Mouse (Mus musculus): ENCODE measurements around the gene Mettl7a1.
"Not testable (repeated sequence)": the region's sequence is repeated elsewhere in the genome, so short reads cannot be mapped to it uniquely, and the experiment has no call there.

The Mettl7a1 gene

DNA sequence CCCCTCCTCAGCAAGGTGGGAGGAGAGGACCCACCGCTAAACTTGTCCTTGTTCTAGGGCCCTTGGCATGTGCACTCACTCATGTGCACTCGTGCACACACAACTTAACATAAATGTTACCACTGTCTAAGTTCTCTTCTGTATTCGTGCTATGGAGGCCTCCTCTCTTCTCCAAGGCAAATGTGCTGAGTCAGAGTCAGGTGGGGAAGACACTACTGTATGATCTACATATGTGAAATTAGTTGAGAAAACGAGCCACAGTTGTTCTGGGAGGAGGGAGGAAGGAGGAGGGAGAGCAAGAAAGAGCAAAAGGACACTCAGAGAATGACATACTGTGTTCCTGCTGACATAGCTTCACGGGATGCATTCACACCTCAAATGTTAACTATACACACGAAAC lies 3.4 kb upstream of the Mettl7a1 start:
- no peak for DNase-seq (ENCODE audit: extremely low read depth, low read depth)

DNA sequence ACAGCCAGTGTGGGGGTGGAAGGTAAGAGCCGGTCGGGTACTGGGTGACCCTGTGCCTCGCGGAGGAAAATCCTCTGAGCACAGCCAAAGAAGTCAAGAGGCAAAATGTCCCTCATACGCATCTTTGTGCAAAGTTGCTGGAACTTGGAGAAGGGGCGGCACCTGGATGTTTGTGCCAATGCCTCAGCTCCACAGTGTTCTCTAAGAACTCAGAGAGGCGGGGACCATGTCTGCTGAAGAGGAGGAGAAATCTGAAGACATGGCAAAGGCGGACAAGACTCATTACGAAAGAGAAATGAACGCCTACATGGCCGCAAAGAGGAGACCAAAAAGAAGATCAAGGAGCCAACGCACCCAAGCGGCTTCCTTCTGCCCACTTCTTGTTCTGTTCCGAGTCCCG lies 2.4 kb upstream of the Mettl7a1 start:
- DNase-seq (ENCODE audit: extremely low read depth, low read depth) = no peak

DNA sequence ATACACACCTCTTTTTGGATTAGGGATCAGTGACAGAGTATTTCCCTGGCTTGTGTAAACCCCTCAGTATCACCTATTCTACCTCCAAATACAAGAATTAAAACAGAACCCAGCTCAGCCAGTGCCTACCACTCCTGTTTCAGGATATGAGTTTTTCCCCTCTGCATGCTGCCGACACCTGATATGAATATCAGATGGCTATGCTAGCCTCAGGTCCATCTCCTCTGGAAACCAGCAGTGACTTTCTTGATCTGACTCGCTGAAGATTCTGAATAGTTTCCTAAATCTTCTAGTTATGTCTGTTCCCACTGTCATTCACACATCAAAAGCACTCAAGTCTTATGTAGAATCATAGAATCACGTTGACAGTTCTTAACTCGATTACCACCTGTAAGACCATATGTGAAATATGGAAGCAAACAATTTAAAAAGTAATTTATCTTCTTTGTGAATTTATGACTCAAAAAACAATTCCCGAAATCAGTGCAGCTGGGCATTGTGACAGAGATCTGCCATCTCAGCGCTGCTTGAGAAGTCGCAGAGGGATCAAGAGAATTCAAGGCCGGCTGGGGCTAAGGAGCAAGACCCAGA lies 417 bp upstream of the Mettl7a1 start:
- DNase-seq (ENCODE audit: extremely low read depth, low read depth) = peak; percentile 65

DNA sequence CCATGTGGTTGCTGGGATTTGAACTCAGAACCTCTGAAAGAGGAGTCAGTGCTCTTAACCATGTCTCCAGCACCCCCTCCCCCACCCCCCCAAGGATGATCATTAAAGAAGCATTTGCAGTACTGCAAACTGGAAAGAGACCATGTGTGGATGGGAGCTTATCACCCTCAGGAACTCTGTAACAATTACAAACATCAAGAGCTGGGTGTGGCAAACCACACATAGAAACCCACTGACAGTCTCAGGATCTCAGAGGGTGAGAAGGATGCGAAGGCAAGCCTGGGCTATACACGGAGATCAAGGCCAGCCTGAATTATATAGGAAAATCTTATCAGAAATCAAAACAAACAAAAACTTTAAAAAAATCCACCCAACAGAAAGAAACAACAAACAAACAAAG lies 2.3 kb downstream of the Mettl7a1 start:
- DNase-seq (ENCODE audit: extremely low read depth, low read depth) = no peak

DNA sequence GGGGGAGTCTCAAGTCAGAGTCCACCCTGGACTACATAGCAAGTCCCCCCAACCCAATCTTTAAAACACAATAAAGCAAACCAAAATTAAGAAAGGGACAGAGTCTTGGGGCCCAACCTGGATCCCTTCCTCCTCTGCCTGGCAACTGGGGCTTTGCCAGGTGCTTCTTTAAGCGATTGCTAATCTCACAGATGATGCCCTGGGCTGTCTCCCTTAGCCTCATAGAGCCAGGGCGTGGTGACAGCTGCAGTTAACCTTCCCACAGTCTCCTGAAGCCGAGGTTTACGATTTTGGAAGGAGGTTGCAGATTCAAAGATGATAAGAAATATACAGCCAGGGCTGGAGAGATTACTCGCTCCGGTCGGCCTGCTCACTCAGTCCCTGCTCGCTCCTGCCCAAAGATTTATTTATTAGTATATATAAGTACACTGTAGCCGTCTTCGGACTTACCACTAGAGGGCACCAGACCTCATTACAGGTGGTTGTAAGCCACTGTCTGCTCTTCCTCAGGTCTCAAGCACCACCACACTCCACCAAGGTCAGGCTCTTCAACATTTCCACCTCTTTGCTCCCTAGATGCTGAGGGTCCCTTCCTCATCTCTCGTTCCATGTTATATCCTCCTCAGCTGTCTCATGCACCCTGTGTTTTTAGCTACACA lies 3.6 kb downstream of the Mettl7a1 start:
- peak; percentile 76 for DNase-seq (ENCODE audit: extremely low read depth, low read depth)

DNA sequence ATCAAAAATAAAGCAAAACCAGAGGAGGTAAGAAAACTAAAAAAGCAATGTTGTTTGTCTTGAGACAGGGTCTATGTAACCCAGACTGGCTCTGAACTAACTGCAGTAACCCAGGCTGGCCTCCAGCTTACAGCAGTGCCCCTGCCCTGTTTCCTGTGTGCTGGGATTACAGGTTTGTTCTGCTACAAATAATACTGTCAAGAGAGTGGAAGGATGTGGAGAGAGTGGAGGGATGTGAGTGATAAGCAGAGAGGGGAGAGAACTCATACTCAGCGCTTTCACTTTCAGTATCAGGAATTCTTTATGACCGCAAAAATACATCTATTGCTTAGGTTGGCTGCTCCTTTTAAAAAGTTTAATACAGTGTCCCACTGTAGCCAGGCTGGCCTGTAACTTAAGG lies 8.4 kb downstream of the Mettl7a1 start:
- DNase-seq (ENCODE audit: extremely low read depth, low read depth) = no peak

DNA sequence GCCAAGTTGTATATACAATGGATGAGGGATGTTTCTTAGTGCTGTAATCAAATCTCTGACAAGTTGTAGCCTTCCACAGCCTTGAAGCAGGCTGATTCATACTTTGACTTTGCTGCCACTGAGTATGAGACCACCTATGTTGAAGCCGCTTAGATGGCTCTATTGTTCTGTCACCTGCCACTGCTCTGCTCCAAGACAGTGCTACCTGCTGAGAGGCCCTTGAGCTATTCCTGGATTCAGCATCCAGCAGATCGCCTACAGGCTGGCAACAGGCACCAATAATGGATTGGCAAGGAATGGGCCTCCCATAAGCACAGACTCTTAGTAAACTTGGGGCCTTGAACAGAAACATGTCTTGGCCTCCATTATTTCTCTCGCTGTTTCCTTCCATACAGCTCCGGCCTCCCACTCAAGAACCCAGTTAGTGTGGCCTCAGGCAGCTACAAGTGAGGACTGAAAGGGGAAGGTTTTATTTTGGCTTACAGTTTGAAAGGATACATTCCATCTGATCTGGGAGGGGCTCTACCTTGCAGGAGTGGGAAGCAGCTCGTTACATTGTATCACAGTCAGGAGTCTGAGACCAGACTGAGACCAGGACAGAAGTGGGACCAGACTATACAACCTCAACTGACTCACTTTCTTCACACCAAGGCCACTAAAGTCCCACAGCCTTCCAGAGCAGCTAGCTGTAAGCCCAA lies 10.7 kb downstream of the Mettl7a1 start:
- no peak for DNase-seq (ENCODE audit: extremely low read depth, low read depth)

DNA sequence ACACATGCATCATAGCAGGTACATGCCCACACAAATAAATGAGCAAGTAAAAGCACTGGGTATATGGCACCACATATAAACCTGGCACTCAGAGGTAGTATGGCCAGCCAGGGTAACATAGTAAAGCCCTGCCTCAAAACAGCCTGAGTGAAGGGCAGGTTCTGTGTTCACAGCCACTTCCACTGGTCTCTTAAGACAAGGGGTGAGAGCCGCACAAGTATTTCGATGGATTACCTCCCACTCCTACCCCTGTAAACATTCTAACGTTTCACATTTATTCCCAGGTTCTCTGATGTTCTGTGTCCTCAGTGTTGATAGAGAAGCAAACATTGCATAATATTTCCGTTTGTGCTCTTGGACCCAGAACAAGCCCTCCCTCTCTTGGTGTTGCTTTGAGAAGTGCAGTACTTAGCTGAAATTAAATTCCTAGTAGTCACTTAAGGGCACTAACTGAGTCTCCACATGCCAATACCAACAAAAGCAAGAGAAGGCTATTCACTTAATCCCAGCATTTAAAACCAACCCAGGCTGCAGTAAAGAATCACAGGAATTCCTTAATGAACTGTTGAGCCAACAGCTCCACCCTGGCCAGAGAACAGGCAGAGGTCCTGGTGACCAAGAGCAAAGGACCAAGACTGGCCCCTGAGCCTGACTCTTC lies 14.2 kb downstream of the Mettl7a1 start:
- DNase-seq (ENCODE audit: extremely low read depth, low read depth) = not testable (repeated sequence)

DNA sequence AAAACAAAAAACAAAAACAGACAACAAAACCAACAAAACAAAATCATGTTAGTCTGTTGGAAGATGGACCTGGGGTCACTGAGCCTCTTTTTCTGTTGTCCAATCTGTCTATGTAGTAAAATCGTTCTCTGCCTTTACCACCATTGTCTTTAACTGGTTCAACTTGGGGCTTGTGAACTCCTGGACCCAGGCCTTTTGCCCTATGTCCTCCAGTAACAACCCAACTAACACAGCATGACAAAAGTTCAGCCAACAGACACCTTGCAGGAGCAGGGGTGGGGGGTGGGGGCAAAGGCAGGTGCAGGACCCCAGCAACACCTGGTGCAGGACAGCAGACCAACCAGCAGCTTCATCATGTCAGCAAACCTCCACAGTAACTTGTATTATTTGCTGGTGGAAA lies 15.9 kb downstream of the Mettl7a1 start:
- DNase-seq (ENCODE audit: extremely low read depth, low read depth) = no peak

DNA sequence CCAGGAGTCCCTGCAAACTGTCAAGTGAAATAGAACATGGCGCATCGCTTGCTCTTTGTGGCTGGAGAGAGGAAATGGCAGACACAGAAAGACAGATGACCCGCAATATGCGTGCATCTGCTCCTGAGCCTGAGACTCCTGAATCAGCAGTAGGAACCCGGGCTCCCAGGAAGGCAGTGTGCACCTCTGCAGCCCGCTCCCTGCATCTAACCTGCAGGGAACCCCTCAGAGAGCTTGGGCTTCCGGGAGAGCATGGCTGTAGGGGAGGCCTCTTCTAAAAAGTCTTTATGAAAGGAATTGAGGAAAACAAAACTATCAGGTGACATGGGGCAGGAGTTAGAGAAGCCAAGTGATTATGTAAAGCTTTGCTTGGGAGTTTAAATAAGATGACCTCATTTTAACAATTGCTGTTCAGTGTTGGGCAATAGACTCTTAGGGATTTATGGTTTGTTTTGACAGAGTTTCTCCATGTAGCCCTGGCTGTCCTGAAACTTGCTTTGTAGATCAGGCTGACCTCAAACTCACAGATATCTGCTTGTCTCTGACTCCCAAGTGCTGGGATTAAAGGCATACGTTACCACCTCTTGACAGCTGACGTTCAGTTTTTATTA lies 16.5 kb downstream of the Mettl7a1 start:
- DNase-seq (ENCODE audit: extremely low read depth, low read depth) = no peak

DNA sequence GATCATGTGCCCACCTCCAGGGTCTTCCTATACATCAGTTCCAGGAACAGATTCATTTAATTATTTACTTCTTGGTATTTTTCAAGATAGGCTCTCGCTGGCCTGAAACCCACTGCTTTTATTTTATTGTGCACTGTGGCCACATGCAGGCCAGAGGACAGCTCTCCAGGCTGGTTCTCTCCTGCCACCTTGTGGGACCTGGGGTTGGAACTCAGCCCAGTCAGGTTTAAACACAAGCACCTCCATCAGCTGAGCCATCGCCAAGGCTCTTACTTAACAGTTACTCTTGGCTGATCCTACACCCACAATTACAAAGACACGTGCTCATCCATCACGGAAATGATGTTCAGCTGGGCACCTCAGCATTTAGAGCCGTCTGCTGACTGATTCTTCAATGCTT lies 17.2 kb downstream of the Mettl7a1 start:
- DNase-seq (ENCODE audit: extremely low read depth, low read depth) = no peak

DNA sequence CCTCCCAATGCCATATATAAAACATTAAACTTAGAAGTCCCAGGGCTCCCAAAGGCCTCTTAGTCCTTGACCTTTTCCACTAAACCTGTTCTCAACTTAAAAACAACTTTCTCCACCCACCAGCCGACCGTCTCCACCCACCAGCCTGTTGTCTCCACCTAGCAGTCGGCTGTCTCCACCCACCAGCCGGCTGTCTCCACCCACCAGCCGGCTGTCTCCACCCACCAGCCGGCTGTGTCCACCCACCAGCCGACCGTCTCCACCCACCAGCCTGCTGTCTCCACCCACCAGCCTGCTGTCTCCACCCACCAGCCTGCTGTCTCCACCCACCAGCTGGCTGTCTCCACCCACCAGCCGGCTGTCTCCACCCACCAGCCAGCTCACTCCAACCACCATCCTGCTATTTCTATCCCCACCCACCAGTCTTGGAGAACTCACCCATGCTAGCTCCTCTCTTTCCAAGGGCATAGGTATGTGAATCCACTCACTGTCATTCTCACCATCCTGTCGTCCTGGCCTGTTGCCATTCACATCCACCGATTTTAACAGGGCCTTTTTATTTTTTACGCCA lies 20.2 kb downstream of the Mettl7a1 start:
- DNase-seq (ENCODE audit: extremely low read depth, low read depth) = no peak

DNA sequence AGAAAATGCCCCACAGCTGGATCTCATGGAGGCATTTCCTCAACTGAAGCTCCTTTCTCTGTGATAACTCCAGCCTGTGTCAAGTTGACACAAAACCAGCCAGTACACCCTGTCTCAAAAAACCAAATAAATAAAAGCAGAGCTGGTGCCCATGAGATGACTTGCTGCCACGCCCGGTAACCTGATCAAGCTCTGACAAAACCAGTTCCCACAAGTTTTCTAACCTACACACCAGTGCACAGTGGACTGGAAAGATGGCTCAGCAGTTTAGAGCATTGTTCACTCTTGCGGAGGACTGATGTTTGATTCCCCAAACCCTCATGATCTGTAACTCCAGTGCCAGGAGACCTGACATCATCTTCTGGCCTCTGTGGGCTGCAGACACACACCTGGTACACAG lies 21.3 kb downstream of the Mettl7a1 start:
- DNase-seq (ENCODE audit: extremely low read depth, low read depth) = no peak

DNA sequence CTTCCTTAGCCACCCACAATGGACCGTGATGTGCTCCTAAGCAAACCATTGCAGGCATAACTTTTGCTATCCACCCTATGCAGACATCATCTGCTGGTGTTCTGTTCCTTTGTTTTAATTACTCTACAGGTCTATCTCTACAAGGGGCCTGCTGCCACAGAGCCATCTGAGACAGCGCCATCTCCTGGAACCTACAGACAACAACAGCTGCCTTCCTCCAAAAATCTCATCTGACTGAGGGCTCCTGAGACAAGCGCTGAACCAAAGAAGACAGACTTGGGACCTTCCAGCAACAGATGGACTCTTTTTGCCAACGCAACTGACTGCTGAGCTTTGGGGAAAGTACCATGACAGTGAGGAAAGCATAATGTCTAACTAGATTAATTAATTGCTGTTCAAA lies 24.1 kb downstream of the Mettl7a1 start:
- DNase-seq (ENCODE audit: extremely low read depth, low read depth) = not testable (repeated sequence)

DNA sequence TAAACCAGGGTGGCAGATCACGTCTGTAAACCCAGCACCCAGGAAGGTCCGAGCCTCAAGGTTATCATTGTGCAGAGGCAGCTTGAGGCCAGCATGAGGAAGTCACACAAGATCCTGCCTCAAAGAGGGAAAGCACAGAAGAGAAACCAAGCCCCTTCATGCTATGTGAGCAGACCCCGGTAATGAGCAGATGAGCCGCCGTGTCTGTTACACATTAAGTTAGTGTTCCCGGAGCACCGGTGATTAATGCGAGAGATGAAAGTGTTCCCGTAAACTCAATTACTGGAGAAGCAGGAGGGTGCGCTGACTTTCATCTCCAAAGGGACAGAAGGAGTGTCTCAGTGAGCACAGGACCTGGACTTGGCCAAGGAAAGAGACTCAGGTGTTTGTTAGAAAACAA lies 25.4 kb downstream of the Mettl7a1 start:
- DNase-seq (ENCODE audit: extremely low read depth, low read depth) = not testable (repeated sequence)

DNA sequence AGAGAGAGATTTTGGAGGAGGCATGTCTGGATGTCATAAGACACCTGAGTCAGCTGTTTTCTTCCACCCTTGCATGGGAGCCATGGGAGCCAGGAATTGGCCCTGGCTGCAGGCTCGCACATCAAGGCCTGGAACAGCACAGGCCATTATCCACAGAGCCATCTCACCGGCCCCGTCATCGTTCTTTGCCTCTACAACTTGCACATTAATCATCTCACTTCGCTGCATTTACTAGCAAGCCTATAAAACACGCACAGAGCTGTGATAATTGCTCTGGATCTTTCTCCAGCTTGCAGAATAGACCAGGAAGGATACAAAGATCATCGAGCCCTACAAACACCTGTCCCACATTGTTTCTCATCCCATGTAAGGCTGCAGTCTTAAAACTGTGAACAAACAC lies 26.8 kb downstream of the Mettl7a1 start:
- DNase-seq (ENCODE audit: extremely low read depth, low read depth) = no peak

DNA sequence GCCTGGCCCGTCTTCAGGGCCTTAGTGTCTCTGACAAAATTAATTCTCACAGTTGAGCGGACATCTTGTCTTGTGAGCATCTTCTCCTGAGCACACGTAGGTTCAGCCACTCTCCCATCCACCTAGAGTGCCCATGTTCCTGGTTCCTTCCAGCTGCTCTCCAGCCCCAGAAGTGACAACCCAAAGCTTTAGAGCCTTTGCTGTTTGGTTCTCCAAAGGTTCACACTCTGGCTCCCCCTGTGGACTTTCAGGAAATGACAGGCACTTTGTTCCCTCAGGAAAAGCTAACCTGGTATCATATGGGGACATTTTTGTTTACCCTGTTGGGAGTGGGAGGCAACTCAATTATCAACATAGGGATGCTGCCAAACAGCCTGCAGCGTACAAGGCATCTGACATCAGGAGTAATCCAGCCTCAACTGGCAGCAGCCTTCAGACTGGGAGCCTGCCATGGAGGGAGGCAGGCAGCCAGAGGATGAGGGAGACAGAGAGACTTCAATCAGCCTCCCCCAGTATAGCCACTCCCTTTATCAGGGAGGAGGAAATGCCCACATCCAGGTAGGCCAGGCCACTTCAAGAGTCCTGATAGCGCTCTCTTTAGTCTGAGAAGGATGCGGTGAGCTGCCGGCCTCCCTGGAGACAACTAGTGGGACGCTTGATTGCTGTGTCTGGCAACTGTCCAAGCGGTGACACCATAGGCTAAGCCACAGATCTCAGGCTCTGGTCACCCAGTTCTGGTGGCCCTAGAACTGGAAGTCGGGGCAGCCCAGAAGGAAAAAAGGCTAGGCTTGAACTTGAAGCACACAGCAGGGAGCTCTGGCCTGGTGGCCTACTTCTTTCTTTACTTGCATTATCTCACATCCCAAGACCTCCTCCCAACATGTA lies 28.4 kb downstream of the Mettl7a1 start:
- not testable (repeated sequence) for DNase-seq (ENCODE audit: extremely low read depth, low read depth)

DNA sequence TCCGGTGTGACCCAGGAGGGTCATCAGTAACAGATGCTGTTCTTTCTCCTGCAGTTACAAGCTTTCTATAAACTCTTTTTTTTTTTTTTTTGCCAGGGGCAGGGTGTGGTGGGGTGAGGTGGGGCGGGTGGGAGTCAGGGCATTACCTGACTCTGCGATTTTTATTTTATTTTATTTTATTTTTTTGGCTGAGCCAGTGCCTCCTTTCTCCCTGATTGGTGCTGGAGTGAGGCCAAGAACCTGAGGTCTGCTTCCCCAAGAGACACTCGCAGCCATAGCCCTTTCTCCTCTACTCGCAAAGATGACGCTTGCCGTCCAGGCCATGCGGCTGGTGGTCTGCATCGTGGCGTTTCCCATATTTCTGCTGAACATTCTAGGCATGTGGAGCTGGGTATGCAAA lies 30.7 kb downstream of the Mettl7a1 start, which contains the start of gene Mettl7a3:
Gene Mettl7a3 (plus strand): TSS at position 301 of the 400 bp plus-strand sequence.
- DNase-seq (ENCODE audit: extremely low read depth, low read depth) = no peak

DNA sequence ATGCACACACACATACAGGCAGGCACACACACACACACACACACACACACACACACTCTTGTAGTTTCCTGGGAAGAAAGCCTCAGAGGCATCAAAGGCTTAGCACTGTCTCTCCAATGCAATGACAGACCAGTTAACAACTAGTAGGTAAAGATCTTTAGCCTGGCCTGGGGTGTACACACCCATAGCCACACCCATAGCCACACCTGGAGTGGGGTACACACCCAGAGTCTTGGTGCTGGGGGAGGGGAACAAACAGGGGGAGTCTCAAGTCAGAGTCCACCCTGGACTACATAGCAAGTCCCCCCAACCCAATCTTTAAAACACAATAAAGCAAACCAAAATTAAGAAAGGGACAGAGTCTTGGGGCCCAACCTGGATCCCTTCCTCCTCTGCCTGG lies 33.4 kb downstream of the Mettl7a1 start:
- not testable (repeated sequence) for DNase-seq (ENCODE audit: extremely low read depth, low read depth)

DNA sequence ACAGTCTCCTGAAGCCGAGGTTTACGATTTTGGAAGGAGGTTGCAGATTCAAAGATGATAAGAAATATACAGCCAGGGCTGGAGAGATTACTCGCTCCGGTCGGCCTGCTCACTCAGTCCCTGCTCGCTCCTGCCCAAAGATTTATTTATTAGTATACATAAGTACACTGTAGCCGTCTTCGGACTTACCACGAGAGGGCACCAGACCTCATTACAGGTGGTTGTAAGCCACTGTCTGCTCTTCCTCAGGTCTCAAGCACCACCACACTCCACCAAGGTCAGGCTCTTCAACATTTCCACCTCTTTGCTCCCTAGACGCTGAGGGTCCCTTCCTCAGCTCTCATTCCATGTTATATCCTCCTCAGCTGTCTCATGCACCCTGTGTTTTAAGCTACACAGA lies 33.9 kb downstream of the Mettl7a1 start:
- DNase-seq (ENCODE audit: extremely low read depth, low read depth) = peak; percentile 57

All from MEL-GATA-1-ER (cell line).